Mouse (Mus musculus) spleen, adult 2 months (tissue): Measurements from ENCODE around the gene Slc11a2.

Experiments
- CTCF ChIP-seq: fragments of 200-500 bp; IDR thresholded peaks from 2 replicates; pipeline ENCODE4 v1.5.1; 2011; ENCODE audit warnings: mild to moderate bottlenecking, inconsistent platforms; ENCODE audit not compliant: insufficient read depth, insufficient read length, insufficient replicate concordance; ENCODE audit errors: extremely low read depth
- POLR2A ChIP-seq: fragments of 200-500 bp; IDR thresholded peaks from 2 replicates; pipeline ENCODE4 v1.6.1; 2011; ENCODE audit warnings: low read depth, low read length, inconsistent platforms

GRCm38 (mm10) chr15:100364242-100364641 is 60.6 kb downstream of the Slc11a2 start, which contains the start of gene Higd1c:
- TF ChIP-seq CTCF, result no peak
- no peak for TF ChIP-seq POLR2A
